Mouse (Mus musculus) cerebellum, adult 9-10 months (tissue): ENCODE data around the gene Ing3.

Experiments used
- DNase-seq: peaks from one replicate; pipeline ENCODE4 v3.0.0; 2022

Ing3 gene

GRCm38 (mm10) chr6:21949226-21949731 lies at the start of gene Ing3:
Gene Ing3, plus strand, starts transcription at chr6:21949571.
- DNase-seq: peak; percentile 100

- DNase-seq: no peak
These were observed 39.7 kb upstream of the Ing3 start for GRCm38 (mm10) chr6:21909720-21910119.

DNA sequence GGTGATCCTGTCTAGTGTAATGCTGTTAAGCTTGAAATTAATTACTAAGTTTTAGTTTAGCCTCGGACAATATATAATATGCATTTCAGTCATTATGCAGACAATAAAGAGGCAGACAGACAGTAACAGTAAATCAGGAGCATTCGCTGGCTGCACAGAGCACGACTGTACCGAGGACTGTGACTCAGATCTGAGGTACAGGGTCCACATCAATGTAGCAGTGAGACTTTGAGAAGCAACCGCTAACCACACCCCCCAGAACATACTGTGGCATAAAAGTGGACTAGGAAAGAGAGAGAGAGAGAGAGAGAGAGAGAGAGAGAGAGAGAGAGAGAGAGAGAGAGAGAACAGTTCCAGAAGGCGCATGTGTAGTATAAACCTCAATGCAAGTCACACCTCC lies 38.6 kb upstream of the Ing3 start:
- DNase-seq: no peak

- no peak for DNase-seq
These were observed 32.8 kb upstream of the Ing3 start for GRCm38 (mm10) chr6:21916591-21916990.

GRCm38 (mm10) chr6:21924150-21924549 lies 25.2 kb upstream of the Ing3 start:
- DNase-seq: no peak

- DNase-seq: no peak
These were observed 11.3 kb upstream of the Ing3 start for GRCm38 (mm10) chr6:21937981-21938635.

GRCm38 (mm10) chr6:21949771-21950448 lies 539 bp downstream of the Ing3 start:
- DNase-seq: peak; percentile 99

DNA sequence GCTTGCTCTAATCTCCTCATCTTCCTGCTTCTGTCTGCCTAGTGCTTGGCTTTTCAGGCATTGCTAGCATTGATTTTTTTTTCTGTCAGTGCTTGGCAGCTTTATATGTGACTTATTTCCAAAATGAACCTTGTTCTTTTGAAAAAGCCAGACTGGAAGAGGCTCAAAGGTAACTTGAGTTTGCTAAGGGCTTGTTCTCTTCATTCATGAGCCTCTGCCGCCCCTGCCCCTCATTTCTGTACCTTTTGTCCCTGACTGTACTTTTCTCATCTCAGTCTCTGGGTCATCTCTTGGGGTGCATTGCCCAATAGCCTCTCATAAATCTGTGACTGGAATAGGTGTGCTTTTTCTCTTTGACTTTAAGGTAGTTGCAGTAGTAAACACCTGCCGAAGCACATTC lies 1.3 kb downstream of the Ing3 start:
- peak; percentile 46 for DNase-seq

- DNase-seq: no peak
These were observed 6.1 kb downstream of the Ing3 start for GRCm38 (mm10) chr6:21955468-21955867.

DNA sequence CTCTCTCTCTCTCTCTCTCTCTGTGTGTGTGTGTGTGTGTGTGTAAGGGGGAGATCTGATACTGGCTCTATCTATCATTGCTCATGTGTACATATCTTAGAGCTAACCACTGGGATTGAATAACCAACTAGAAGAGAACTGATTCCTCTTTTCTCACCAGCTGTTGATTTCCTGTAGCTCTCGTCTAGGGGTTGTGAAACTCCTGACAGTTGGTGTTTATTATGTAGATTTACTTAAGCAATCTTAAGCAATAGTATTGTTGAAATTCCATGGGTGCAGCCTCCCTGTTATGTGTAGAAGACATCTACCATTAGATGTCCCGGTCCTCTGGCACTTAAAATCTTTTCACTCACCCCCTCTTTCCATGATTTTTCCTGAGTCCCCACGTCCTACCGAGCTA lies 9.6 kb downstream of the Ing3 start:
- no peak for DNase-seq

DNA sequence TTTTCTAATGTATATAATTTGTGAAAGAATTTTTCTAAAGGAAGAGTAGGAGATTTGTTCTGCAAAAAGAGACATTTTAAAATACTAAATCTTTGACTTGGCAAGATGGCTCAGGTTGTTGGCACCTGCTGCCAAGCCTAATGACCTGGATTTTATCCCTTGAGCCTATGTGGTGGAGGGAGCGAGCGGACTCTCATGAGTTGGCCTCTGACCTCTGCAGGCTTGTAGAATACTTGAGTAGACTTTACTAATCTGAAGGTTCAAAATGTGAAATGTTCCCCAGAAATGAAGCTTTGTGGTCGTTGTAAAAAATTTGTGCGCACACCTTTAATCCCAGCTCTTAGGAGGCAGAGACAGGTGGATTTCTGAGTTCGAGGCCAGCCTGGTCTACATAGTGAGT lies 10.5 kb downstream of the Ing3 start:
- no peak for DNase-seq

DNA sequence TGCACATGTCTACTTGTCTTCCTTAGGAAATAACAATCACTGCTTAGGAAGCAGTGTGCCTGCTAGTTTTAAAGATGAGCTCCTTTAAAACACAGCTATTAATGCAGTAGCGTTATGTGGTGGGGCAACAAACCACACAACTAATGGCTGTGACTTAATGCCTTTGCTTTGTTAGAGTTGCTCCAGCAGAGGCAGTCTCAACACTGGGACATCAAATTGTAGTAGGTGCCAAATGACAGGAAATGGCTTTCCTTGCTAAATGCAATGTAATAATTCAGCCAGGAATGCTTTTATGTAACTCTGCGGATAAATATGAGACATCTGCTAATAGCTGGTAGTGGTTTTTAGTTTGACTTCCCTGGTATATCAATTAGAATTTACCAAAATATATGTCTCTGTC lies 28.2 kb downstream of the Ing3 start:
- DNase-seq: no peak

DNA sequence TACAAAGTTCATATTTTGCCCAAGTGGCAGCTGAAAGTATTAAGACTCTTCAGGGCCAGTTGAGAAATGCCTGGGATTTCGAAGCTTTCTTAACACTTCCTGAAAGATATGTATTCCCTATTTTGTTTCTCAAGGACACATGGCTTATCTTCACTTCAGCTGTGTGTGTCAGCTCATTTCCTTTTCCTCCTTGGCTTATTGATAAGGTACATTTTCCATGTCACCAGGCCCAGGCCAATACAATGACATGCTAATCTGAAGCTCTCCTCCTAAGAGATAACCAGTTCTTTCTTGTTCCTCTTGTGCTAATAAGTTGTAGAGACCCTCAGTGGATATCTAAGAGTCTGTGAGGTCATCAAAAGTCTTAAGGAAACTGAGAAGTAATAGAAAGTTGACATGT lies 31.7 kb downstream of the Ing3 start:
- DNase-seq: no peak

DNA sequence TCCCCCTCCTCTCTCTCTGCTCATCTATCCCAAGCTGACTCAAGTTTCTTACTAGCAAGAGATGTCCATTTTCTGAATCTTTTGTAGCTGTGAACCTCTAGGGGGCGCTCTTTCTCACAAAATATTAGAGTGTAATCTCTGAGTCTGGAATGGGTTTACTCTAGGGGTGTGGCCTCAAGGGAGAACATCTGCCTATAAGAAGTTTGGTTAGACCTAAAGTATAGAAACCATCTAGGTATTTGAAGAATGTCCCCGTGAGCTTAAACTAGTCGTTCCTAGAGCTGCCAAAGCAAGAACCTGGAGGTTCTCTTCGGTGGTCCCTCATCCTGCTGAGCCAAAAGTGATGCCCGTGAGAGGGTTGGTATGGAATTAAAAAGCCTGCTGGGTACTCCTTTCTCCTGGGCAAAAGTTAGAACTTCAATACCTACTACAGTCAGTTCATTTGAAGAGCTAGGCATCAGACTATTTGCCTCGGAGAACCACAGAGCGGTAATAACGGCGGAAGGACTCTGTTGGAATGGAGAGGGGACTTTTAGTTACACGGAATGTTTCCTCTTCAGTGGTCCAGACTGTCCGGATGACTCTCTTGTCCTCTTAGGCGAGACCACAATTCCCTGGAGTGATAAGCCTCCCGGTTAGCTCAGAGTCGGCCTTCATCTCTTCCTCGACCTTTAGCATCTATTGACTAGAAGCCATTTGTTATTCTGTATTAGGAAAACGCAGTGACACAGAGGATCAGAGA lies 35.8 kb downstream of the Ing3 start:
- DNase-seq: peak; percentile 55

DNA sequence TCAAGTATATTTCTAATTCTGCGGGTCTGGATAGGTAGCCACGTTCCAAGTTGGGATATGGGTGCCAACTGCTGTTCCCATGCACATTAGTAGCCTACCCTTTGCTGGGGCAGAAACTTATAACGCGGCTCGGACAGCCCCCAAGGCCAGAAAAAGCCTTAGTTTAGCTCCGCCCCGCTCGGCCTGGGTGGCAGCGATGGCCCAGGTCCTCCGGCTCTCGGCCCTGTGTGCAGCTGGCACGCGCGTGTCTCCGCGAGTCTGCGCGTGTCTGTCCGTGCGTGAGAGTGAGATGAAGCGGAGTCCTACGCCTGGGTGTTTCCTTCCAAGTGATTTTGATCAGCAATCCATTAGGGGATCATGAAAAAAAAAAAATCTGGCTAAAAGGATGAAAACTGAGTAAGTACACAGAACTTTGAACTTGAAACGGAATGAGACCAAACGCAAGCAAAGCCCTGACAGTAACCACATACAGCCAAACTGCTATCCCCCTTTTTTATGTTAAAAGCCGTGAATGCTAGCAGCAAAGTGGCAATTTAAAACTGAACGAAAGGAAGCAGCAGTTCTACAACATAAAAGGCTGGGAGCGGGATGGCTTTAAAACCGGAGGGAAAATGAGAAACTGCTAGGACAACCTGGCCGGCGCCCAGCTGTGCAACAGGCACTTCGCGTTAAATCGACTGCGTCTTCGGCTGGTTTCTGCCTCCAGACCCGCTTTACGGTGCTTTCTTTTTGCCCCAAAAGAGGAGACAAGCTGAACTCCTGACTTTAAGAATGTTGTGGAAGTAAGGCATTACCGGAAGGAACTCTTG lies 36.6 kb downstream of the Ing3 start, which contains the start of gene Cped1:
Gene Cped1, plus strand, starts transcription at position 185 of the 809 bp plus-strand sequence.
- peak; percentile 16 for DNase-seq

DNA sequence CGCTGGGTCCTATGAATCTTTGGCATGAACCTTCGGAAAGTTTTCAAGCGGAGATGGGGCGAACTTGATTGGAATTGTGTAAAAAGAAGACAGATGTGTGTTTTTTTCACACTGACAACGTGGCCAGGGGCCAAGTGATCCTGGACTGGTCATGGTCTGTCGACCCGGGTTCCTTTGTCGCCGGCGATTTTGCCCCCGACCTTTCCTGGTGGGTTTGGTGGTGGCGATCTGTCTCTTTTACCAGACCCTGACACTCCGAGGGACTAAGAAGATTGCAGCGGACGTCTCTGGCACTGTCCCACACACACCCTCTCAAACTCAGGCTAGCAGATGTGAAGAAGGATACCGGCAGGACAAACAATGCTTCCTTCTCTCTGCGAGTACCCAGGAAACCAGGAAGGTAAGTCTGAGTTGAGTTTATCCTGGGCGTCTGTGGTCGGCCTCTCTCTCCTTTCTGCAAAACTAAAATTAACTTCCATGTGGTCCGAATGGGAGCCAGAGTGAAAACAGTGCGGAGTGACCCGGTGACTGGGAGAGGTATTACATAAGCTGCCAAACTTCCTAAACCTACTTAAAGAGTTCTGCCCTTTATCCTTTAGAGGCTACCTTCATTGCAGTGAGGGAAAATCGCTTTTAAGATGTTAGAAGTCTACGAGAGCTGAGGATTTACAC lies 37.4 kb downstream of the Ing3 start:
- no peak for DNase-seq

DNA sequence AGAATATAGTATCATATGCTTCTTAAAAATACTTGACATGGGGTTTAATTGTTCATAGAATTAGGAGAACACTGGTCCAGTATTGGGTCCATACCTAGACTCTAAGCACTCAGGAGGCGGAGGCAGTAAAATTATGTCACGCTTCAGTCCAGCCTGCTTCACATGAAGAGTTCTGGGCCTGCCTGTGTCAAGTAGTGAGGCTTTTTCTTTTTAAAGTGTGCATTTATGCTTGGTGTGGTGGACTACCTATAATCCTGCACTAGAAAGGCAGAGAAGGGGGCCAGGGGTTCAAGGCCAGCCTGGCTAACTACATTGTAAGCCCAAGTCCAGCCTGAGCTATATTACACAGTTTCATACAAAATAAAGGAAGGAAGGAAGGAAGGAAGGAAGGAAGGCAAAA lies 38.2 kb downstream of the Ing3 start:
- DNase-seq: no peak

GRCm38 (mm10) chr6:21988296-21988695 lies 38.9 kb downstream of the Ing3 start:
- no peak for DNase-seq

DNA sequence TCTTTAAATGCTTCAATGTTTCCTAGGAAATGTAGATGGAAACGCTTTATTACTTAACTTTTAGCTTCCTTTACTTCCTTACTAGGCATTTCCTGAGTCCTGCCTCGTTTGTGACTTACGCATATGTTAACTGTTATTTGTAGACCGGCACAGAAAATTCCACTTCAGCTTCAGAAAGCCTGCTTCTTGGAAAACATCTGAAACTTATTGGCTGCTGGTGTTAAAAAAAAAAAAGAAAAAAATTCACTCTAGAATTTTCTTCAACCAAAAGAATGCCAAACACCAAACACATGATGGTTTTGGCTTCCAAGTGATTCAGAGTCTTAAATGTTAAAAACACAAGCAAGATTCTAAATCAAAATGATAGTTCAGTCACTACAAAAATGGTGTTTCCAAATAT lies 39.7 kb downstream of the Ing3 start:
- DNase-seq: no peak

GRCm38 (mm10) chr6:21990181-21991135 lies 41.1 kb downstream of the Ing3 start:
- DNase-seq: no peak

DNA sequence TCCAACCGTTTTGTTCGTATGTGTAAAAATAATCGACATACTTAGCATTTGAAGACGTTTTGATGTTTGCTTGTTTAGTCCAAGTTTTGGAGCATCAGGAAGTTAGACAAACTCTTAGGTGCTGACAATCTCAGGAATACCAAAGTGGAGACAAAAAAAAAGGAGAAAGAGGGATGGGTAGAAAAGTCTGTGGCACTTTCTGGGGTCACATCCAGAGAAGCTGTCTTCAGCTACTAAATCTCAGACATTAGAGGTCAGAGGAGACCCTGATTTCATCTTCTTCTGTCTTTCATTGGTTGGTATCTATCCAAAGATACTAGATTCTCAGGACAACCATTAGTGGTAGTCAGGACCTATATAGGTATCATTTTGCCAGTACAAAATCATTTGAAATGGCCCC lies 41.8 kb downstream of the Ing3 start:
- no peak for DNase-seq
